Mouse (Mus musculus): ENCODE measurements around the gene Ephb2.

Gene Ephb2

DNA sequence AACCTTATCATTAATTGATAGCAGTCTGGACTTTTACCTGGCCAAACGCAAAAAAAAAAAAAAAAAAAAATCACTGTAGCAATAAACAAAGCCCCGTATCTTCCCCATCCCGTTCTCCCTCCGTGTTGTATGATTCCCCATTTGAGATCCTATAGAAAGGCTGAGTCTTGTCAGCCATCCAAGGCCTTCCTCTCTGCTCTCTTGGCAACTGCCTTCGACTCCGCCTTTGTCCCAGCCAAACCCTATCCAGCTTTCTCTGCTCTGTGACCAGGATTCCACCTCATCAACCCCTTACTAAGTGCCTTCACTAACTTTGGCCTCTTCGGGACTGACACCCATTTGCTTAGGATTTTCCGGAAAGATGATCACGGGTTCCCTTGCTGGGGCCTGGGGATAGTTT is 2.2 kb upstream of the Ephb2 start:
- DNase-seq (ENCODE audit: low read depth, low spot score) = no peak

DNA sequence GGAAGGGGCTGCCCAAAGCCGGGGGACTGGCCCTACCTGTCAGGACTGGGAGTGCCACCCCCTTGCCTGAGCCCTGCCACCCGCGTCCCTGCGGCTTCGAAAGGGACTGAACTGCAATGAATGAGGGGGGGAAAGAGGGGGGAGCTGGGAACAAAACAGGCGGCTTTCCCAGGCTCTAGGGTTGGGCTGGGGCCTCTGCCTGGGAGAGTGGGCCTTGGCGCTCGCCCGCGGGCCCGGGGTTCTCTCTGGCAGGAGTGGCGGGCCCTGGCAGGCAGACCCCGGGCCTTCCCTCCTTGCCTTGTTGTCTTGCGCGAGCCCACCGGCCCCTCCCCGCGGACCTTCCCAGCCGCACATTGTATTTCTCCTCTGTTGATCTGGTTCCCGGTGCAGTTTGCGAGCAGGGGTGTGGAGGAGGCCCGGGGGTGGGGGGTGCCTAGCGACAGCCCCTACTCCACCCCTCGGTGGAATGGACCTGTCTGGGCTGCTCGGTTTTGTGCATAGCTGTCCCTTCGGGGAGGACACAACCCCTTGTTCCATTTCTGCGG is 671 bp upstream of the Ephb2 start:
- no peak for DNase-seq (ENCODE audit: low read depth, low spot score)

DNA sequence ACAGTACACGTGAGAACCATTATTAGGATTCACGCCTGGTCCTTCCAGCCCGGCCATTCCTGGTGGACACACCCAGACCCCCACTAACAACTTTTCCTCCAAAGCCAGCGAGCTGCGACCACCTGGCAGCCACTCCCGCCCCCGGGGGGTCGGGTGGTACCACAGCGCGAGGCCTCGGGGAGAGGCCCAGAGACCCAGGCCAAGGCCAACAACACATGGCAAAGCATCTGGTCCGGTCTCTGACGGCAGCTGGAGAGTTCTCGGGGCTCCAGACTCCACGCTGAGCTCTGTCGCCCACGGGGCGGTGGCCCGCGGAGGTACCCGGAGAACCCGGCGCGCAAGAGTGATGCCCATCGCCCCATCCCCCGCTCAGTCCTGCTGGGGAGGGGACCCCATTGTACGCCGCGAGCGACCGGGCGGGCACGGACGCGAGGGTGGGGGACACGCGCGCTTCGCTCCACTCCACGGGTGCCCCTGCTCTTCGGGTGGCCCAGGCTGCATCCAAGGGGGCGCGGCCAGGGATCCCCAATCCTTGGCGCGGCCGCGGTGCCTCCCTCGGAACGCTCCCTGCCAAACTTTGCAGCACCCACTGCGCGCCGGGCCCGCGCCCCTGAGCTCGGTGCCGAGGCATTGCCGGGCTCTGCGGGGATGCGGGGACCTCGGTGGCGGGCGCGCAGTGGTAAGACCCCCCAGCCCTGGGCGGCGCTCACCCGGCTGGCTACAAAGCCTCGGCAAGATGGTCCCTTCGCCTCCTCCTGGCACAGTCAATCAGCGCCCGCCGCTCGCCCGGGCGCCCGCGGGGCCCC is 770 bp downstream of the Ephb2 start:
- peak; percentile 22 for DNase-seq (ENCODE audit: low read depth, low spot score)

GRCm38 (mm10) chr4:136834439-136834814 is 1.4 kb downstream of the Ephb2 start:
- peak; percentile 72 for DNase-seq (ENCODE audit: low read depth, low spot score)

DNA sequence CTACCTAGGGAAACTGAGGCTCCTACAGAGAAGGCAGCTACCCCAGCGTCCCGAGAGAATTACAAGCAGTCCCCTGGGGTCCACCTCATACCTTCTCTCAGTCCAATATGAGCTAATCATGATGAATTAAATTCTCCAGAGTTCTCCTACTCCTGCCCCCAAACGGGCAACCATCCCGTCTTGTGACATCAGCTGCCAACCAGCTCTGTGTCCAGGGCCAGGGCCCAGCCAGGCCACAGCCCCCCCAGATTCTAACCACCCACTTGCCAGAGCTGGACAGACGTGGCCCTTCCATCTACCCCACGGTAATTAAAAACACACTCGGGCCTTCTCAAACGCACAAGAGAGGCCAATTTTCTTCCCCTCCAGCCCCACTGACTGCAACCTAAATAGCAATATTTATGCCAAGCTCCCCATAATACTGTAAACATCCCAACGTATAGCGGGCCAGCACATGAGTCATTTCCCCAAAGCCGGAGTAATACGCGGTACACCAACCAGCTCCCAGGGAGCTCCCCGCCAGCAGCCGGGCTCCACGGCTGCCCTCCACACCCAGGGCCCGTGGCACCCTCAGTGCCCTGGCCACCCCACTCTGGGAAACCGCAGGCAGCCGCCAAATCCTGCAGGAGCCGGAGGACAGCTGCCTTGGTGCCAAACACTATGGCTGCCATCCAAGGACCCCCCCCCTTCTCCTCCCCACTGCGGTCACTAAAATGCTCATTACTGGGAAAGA is 2.0 kb downstream of the Ephb2 start:
- DNase-seq (ENCODE audit: low read depth, low spot score) = peak; percentile 83

- peak; percentile 35 for DNase-seq (ENCODE audit: low read depth, low spot score)
Observed at GRCm38 (mm10) chr4:136832559-136833232, 3.1 kb downstream of the Ephb2 start.

- no peak for DNase-seq (ENCODE audit: low read depth, low spot score)
Observed at GRCm38 (mm10) chr4:136830272-136830823, 5.4 kb downstream of the Ephb2 start.

DNA sequence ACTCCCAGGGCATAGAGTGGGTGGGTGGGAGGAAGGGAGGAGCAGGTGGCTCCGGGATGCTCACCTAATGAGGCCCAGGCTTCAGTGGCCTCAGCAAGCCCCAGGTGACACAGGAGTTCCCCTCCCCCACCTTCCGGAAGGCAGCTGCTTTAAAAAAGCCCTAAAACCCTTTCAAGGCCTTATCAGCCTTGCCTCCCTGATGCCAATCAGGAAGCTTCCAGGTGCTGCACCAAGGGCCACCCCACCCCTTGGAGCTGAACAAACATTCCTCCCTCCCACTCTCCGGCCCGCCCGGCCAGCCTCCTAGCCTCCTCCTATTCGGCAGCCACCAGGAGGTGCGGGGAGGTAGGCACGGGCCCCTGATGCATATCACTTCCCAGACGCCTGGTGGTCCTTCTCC is 6.0 kb downstream of the Ephb2 start:
- no peak for DNase-seq (ENCODE audit: low read depth, low spot score)

GRCm38 (mm10) chr4:136828664-136829569 is 6.9 kb downstream of the Ephb2 start:
- no peak for DNase-seq (ENCODE audit: low read depth, low spot score)

GRCm38 (mm10) chr4:136824935-136825552 is 10.7 kb downstream of the Ephb2 start:
- DNase-seq (ENCODE audit: low read depth, low spot score) = no peak

DNA sequence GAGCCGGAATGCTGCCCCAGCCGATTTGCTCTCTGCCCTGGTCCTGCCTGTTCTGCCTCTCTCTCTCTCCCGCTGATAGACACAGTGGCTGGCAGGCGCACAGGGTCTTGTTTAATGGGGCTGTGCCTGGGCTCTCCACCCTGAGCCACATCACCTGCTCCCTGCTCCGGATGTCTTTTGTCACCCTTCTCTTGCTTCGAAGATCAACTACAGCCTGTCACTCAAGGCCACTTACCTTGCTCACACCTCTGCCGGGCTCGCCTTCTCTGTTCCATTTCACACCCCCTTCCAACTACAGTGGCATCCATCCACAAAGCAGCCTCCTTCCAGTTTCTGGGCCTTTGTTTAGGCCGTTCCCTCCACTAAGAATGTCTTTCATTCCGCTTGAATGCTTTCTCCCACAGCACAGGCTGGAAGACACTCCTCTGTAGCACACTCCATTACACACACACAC is 15.7 kb downstream of the Ephb2 start:
- no peak for DNase-seq (ENCODE audit: low read depth, low spot score)

DNA sequence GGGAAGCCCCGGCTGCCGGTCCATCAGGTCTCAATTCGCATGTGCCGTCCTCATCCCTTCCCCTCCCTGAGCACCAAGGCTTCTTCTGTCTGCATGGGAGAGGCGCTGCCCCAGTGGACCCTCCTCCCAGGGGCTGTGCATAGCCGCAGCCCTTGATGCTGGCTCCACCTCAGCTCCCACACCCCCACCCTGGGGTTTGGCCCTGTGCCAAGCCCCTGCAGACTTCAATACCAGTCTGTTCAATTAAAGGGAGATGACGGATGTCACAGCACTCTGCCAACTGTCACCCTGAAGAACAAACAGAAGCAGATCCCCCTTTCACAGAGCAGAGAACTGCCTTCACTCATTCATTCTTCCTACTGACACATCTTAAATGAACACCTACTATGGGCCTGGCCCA is 19.1 kb downstream of the Ephb2 start:
- DNase-seq (ENCODE audit: low read depth, low spot score) = no peak

DNA sequence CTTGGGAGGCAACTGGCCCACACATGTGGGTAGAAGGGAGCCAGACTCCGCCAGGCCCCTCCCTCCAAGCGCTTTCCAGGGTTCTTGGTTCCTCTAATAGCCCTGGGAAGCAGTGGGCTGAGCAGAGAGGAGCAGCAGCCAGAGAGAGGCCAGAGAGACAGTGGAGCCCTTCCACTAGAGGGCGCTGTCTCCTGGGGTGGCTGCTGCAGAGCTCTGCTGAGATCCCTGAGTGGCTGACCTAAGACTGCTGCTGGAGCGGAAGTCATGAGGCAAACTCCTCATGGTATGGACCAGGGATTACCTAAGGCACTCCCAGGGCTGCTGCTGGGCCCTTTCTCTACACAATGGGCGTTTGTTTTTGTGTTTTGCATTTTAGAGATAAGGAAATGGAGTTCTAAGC is 20.4 kb downstream of the Ephb2 start:
- peak; percentile 22 for DNase-seq (ENCODE audit: low read depth, low spot score)

DNA sequence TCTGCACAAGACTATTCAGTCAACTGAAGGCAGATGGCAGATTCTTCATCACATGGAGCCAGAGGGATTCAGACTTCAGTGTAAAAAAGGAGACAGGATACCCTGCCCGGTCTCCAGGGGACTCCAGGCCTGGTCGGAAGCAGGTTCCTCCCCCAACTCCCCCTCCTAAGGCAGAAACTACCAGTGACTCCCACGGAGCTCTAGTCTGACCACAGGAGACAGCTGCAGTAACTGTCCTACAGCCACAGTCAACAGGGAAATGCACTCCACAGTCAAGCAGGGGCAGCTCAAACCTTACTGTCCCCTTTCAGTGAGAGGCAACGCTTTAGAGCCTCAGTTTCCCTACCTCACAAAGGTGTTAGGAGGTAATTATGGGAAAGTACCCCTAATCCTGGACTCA is 23.2 kb downstream of the Ephb2 start:
- no peak for DNase-seq (ENCODE audit: low read depth, low spot score)

DNA sequence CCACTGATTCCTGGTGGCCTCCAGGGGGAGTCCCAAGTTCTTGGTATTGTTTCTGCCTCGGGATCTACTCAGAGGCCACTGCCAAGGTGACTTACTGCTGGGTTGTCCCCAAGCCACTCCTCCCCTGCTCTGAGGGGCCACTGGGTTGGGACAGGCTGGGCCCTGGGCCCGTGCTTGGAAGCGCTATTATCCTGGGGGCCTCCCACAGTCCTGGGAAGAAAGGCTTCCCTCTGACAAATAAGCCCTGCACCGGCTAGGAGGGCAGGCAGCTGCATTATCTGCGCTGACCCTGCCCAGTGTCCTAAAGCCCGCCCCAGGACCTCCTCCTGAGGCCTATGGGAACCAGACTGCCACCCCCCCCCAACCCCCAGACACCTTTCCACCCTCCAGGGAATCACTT is 24.2 kb downstream of the Ephb2 start:
- no peak for DNase-seq (ENCODE audit: low read depth, low spot score)

- peak; percentile 98 for DNase-seq (ENCODE audit: low read depth, low spot score)
Observed at GRCm38 (mm10) chr4:136808478-136808877, 27.3 kb downstream of the Ephb2 start.

GRCm38 (mm10) chr4:136807448-136808009 is 28.3 kb downstream of the Ephb2 start:
- DNase-seq (ENCODE audit: low read depth, low spot score) = peak; percentile 44

- peak; percentile 18 for DNase-seq (ENCODE audit: low read depth, low spot score)
Observed at GRCm38 (mm10) chr4:136806254-136806653, 29.5 kb downstream of the Ephb2 start.

DNA sequence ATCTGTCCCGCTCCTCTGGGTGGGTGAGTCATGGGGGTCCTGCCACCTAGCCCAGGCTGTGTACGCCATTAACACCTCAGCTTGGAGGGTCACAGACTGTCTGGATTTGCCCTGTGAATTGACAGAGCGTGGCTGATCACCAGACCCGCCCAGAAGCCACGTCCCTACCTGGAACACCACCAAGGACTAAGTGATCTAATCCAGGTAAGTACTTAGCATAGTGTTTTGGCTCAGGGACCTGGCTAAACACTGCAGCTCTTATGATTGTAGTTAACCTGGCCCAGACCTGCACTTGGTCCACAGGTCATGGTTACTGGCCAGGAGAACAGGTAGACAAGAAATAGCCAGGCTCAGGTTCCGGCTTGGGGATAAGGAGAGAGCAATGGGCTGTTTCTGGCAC is 31.4 kb downstream of the Ephb2 start:
- DNase-seq (ENCODE audit: low read depth, low spot score) = no peak

- DNase-seq (ENCODE audit: low read depth, low spot score) = peak; percentile 24
Observed at GRCm38 (mm10) chr4:136802446-136802845, 33.3 kb downstream of the Ephb2 start.
